Mouse (Mus musculus) midbrain, embryonic 14.5 days (tissue): ENCODE data around the gene Erich4. TPM values are rescaled to one million over a fixed set of nuclear protein-coding genes. Genes with fewer than 3 reads are reported as not detected.
A peak's percentile ranks its signal among the peaks of the same experiment; 100 is the strongest.

Source experiments
- ATAC-seq: fragments of 200-750 bp; cut with Nextera tagmentation; 2 replicates; pipeline ENCODE4 v1.8.0; 2017; ENCODE audit warnings: moderate number of reproducible peaks, moderate library complexity; ENCODE audit not compliant: low FRiP score, low TSS enrichment
- DNase-seq: peaks from one replicate; pipeline ENCODE4 v3.0.0-alpha.2; 2015
- H3K27ac ChIP-seq: fragments of 300-500 bp; sonication (generic); replicated peaks from 2 replicates; pipeline ENCODE4 v1.5.1; 2014; ENCODE audit warnings: mild to moderate bottlenecking, low read depth, low read length, moderate library complexity
- H3K27me3 ChIP-seq: fragments of 300-500 bp; sonication (generic); 2 replicates; pipeline ENCODE4 v1.6.1; 2014; ENCODE audit warnings: low read length, control low read depth, mixed read lengths; ENCODE audit not compliant: control insufficient read depth, insufficient read depth
- H3K36me3 ChIP-seq: fragments of 300-500 bp; sonication (generic); 2 replicates; pipeline ENCODE4 v1.6.1; 2014; ENCODE audit warnings: low read length, control low read depth; ENCODE audit not compliant: control insufficient read depth, insufficient read depth
- H3K4me1 ChIP-seq: fragments of 300-500 bp; sonication (generic); 2 replicates; pipeline ENCODE4 v1.6.1; 2014; ENCODE audit warnings: mild to moderate bottlenecking, antibody characterized with exemption, low read length, control low read depth; ENCODE audit not compliant: control insufficient read depth, insufficient read depth
- H3K4me2 ChIP-seq: fragments of 300-500 bp; sonication (generic); 2 replicates; pipeline ENCODE4 v1.6.1; 2014; ENCODE audit warnings: mild to moderate bottlenecking, low read length, moderate library complexity
- H3K4me3 ChIP-seq: fragments of 300-500 bp; sonication (generic); replicated peaks from 2 replicates; pipeline ENCODE4 v1.5.1; 2014; ENCODE audit warnings: low read depth, low read length
- H3K9ac ChIP-seq: fragments of 300-500 bp; sonication (generic); replicated peaks from 2 replicates; pipeline ENCODE4 v1.6.1; 2014; ENCODE audit warnings: mild to moderate bottlenecking, low read length, moderate library complexity
- H3K9me3 ChIP-seq: fragments of 300-500 bp; sonication (generic); 2 replicates; pipeline ENCODE4 v1.6.1; 2016; ENCODE audit warnings: low read length, control low read depth, mixed read lengths; ENCODE audit not compliant: control insufficient read depth
- WGBS: fragments of 180-500 bp; shearing (Covaris S2); extraction: QIAGEN DNeasy Blood & Tissue Kit; methylation state at CpG from one replicate; pipeline ENCODE4 v1.1.7; 2014; 5-methylcytosine and 5-hydroxymethylcytosine counted together
- polyA plus RNA-seq: library from polyadenylated mRNA; unstranded; fragments of >200 nt; fragmentation: Nextera tagmentation; extraction: Ambion mirVana; gene quantifications from 2 replicates; pipeline ENCODE4 v1.2.1, GENCODE M21; 2014

Gene Erich4
- polyA plus RNA-seq, 1 experiment from 2014 or later: not detected

DNA sequence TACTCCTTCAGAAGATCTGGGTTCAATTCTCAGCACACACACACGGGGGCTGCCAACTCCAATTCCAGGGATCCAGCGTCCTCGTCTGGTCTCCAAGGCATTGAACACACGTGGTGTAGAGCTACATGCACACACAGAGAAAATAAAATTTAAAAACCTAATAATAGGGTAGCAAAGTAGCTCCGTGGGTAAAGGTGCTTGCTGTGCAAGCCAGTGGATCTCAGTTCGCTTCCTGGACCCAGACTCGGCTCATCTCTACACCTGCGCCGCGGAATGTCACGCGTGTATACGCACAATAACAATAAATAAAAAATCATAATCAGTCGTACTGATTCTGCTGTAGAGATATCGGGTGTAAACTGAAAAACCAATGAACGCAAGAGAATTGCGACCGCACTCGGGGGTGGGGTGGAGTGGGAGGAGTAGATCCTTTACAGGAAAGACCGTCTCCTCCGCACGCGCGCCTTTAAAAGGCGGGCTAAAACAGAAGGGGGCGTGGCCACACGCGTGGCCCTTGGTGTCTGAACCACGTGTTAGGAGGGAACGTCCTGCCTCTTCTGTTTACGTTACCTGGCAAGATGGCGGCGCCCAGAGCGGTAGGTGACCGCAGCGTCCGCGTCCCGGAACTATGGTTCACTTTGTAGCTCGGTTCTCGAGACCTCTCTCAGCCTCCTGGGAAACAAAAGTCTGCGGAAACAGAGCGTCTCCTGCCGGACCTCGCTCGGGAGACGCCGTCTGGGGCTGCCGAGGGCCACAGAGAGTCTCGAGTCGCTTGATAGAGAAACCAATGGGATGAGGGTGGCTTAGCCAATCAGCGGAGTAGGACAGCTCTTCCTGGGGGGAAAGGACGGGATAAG is 3.4 kb upstream of the Erich4 start, which contains the start of gene Dmac2:
Gene Dmac2 (plus strand): TSS at position 550 of the 857 bp plus-strand sequence.
- DNase-seq (peak; percentile 97), ATAC-seq (peak; percentile 91)
- Histone ChIP-seq H3K36me3 (0 out of 2 replicates have a peak, but pooled peaks cover 11% of the 10 kb centered on the region), H3K9me3 (no peaks in the 10 kb centered on the region), H3K4me1 (peaks cover 5% of the 10 kb centered on the region; the same call in 1 of the 2 replicates), H3K9ac (peak within 1 kb of the TSS; percentile 41; the same call in 1 of the 2 replicates), H3K4me3 (peak within 1 kb of the TSS; percentile 51), H3K27me3 (0 out of 2 replicates have a peak, but pooled peaks cover 6% of the 10 kb centered on the region), H3K27ac (0 out of 2 replicates have a peak within 1 kb of the TSS, but pooled peaks have one; percentile 42), H3K4me2 (peak within 1 kb of the TSS; percentile 66)
- WGBS: under 1% methylated on average over 53 of the region's 53 CpGs

DNA sequence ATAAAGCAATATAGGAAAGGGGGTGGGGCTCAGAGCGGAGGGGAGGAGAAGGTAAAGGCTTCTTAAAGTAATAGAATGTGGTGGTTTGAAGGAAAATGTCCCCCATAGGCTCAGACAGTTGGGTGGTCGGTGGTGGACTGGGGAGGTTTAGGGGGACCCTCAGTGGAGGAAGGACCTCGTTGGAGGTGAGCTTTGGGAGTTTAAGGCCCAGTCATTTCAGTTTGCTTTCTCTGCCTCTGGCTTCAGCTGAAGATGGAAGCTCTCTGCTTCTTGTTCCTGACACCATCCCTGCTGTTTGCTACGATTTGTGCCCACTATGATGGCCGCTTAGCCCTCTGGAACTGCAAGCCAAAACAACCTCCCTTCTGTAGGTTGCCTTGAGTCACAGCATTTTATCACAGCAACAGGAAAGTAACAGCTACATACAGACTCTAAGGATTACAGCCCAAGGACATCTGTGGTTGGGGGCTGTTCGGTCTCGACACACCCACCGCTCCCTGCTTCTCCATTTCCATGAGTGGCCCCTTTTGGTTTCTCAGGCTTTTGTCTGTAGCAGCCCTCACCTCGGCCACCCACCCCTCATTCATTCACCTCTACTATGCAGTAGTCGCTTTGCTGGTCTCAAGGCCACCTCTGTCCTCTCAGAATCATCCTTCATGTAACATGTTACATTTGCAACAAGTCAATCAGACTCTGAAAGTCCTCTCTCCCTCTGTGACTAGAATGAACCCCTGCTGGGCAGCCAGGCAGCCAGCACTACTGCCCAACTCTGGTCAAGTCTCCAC is 1.9 kb upstream of the Erich4 start:
- DNase-seq: no peak
- H3K27ac ChIP-seq: no peak overlapping the region
- H3K4me1 ChIP-seq: peaks cover 5% of the 10 kb centered on the region; the same call in 1 of the 2 replicates
- H3K4me2 ChIP-seq: no peak overlapping the region
- H3K27me3 ChIP-seq: 0 out of 2 replicates have a peak, but pooled peaks cover 6% of the 10 kb centered on the region
- no peak overlapping the region for H3K4me3 ChIP-seq
- H3K36me3 ChIP-seq: 0 out of 2 replicates have a peak, but pooled peaks cover 7% of the 10 kb centered on the region
- 86% methylated on average over 10 of the region's 10 CpGs for WGBS
- ATAC-seq: no peak
- H3K9me3 ChIP-seq: no peaks in the 10 kb centered on the region
- H3K9ac ChIP-seq: no peak overlapping the region

DNA sequence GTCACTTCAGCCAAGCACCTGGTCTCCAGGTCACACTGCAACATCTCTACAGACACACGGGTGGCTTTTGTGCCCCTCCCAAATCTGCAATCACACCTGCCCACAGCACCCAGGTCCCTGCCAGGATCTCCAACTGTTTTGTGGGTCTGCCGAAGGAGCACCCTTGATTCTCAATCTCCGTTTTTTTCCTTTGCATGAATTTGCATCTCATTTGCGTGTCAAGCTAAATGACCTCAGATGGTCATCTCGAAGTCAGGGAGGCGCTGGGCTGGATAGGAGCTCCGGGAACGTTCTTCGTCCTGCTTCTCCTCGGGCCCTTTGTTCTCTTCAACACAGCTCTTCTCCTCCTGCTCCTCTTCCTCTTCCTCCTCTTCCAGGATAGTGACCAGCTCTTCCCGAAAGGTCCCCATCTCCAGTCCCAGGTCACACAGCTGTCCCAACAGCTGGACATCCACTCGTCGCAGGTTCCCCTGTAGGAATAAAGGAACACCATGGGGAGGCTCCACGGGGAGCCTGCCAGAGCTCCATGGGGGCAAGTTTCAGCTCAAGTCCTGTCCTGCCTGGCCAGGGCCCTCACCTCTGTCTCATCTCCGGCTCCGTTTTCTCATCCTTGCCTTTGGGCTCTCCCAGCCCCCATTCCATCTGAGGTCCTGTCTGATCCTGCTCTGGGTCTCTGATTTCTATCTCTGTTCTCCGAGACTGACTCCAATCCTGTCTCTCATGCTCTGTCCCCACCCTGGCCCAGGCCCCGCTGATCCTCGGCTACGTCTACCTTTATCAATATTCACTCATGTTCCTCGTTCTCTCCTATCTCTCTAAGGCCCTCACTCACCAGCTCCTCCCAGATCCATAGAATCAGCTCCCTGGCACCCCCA is 624 bp downstream of the Erich4 start:
- Histone ChIP-seq H3K27ac (no peak overlapping the region), H3K4me2 (no peak overlapping the region), H3K4me1 (peaks cover 5% of the 10 kb centered on the region; the same call in 1 of the 2 replicates), H3K9ac (no peak overlapping the region), H3K4me3 (no peak overlapping the region), H3K36me3 (no peaks in the 10 kb centered on the region), H3K9me3 (no peaks in the 10 kb centered on the region), H3K27me3 (0 out of 2 replicates have a peak, but pooled peaks cover 6% of the 10 kb centered on the region)
- no peak for DNase-seq
- ATAC-seq: no peak
- WGBS: 67% methylated on average over 21 of the region's 21 CpGs

DNA sequence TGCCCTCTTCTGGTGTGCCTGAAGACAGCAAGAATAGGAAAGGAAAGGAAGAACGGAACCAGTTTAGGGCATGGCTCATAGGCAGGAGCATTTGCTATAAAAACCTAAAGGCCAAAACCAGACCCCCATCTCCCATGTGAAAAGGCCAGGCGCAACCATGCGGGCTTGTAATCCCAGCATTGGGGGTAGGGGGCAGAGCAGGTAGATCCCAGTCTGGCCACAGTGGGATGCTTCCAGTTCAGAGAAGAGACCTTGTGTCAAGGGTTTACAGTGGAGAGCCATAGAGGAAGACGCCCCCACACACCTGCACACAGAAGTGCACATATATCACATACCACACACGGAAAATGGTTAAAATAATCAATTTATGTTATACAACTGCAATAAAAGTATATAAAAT is 1.6 kb downstream of the Erich4 start:
- Histone ChIP-seq H3K9me3 (no peaks in the 10 kb centered on the region), H3K9ac (no peak overlapping the region), H3K27me3 (0 out of 2 replicates have a peak, but pooled peaks cover 6% of the 10 kb centered on the region), H3K36me3 (no peaks in the 10 kb centered on the region), H3K4me2 (no peak overlapping the region), H3K4me3 (no peak overlapping the region), H3K27ac (no peak overlapping the region), H3K4me1 (no peaks in the 10 kb centered on the region)
- 88% methylated on average over 5 of the region's 5 CpGs for whole genome bisulfite sequencing
- DNase-seq (no peak), ATAC-seq (no peak)

DNA sequence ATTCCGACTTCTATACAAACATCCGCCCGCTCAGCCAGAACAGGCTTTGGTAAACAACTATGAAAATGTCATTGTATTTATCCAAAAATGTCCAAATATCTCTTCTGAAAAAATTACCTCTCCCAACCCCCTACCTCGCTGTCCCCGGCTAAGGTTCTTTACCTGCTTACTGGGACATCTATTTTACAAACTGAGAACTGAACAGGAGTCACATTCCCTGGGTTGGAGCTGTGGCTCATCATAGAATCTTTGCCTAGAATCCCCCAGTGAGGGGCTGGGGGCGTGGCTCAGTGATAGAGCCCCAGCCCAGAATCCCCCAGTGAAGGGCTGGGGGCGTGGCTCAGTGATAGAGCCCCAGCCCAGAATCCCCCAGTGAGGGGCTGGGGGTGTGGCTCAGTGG is 4.2 kb downstream of the Erich4 start:
- ATAC-seq (no peak), DNase-seq (no peak)
- Histone ChIP-seq H3K9me3 (no peaks in the 10 kb centered on the region), H3K4me2 (no peak overlapping the region), H3K4me1 (no peaks in the 10 kb centered on the region), H3K36me3 (no peaks in the 10 kb centered on the region), H3K27ac (no peak overlapping the region), H3K4me3 (no peak overlapping the region), H3K27me3 (no peaks in the 10 kb centered on the region), H3K9ac (no peak overlapping the region)
- 39% methylated on average over 7 of the region's 7 CpGs for WGBS

DNA sequence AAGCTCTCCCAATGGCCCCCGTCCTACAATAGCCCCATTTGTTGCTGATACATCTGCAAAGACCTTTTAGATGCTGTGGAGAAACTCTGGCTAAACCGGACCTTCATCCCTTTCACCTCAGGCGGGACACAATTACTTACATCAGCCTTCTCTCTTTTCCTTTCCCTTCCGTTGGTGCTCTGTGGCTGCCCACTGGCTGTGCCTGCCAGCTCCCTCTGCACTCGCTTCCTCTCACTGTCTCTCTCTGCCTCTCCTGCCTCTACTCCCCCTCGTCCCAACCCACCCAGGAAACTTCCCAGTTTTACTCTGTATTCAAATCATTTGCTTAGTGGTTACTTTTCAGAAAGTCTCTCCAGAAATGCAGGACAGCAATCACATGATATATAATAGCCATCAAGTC is 5.6 kb downstream of the Erich4 start:
- Histone ChIP-seq H3K9me3 (no peaks in the 10 kb centered on the region), H3K4me3 (no peak overlapping the region), H3K4me1 (no peaks in the 10 kb centered on the region), H3K4me2 (no peak overlapping the region), H3K27ac (no peak overlapping the region), H3K36me3 (no peaks in the 10 kb centered on the region), H3K27me3 (no peaks in the 10 kb centered on the region), H3K9ac (no peak overlapping the region)
- 44% methylated on average over 6 of the region's 6 CpGs for WGBS
- ATAC-seq: no peak
- no peak for DNase-seq

DNA sequence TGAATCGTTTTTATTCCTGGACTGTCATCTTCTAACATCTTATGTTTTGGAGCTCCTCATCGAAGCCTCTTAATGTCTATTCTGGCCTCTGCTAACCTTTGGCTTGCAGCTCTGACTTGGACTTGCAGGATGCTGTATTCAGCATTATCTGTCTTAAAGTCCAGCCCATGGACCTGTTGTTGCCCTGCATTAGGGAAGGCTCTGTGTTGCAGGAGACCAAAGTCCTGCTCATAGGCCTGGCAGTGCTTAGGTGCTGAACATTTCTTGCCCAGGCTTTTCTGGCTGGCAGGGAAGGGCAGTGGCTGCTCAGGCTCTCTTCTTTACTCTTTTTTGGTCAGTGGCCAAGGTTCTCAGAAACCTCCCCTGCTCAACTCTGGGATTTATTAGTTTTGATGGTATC is 8.5 kb downstream of the Erich4 start:
- Histone ChIP-seq H3K27ac (no peak overlapping the region), H3K4me3 (no peak overlapping the region), H3K36me3 (no peaks in the 10 kb centered on the region), H3K4me2 (no peak overlapping the region), H3K9me3 (no peaks in the 10 kb centered on the region), H3K27me3 (no peaks in the 10 kb centered on the region), H3K9ac (no peak overlapping the region), H3K4me1 (no peaks in the 10 kb centered on the region)
- 81% methylated on average over 2 of the region's 2 CpGs for WGBS
- ATAC-seq: no peak
- no peak for DNase-seq

DNA sequence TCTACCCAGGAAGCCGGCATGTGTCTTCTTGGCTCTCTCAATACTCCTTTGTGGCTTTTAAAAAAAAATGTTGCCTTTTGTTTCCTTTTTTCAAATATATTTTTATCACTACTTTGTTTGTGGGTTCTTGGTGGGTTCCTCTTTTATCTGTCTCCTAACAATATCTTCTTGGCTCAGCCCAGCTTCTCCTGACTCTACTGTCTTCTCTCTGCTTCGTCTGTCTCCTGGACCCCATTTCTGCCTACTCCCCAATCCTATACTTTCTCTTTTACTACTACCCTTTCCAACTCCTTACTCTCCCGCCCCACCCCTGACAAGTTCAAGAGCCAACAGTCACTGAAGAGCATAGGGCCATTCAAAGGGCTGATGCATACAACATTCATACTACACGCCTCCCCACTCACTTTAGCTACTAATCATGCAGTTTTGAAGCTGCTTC is 9.0 kb downstream of the Erich4 start:
- DNase-seq (no peak), ATAC-seq (no peak)
- Histone ChIP-seq H3K4me2 (no peak overlapping the region), H3K4me3 (no peak overlapping the region), H3K36me3 (no peaks in the 10 kb centered on the region), H3K9ac (no peak overlapping the region), H3K27ac (no peak overlapping the region), H3K9me3 (no peaks in the 10 kb centered on the region), H3K27me3 (no peaks in the 10 kb centered on the region), H3K4me1 (no peaks in the 10 kb centered on the region)
- WGBS: 87% methylated on average over 4 of the region's 4 CpGs
